Mouse (Mus musculus): ENCODE data around the gene Ankrd9. TPM values are rescaled to one million over a fixed set of nuclear protein-coding genes. Genes with fewer than 3 reads are reported as not detected.

Gene Ankrd9
- polyA plus RNA-seq, 1 experiment from 2014 or later = 7.1 TPM

DNA sequence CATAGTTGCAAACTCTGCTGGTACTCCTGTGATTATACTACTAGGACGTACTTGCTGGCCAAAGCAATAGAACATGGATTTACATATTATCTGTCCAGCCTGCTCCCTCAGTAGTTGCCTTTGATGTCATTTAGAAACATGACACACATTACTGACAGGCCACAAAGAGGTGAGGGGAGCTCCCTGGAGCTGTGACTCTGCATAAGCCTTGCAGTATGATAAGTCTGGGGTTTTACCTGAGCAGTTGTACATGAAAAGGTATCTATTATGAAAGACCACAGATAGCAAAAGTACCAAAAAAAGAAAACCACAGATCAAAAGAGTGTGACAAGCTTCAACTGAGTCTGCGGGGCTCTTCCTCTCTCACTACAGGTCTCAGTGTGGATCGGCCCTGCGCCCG, 39.5 kb downstream of the Ankrd9 start:
- Histone ChIP-seq H3K9me3 (ENCODE audit: control insufficient read depth, low read length) (no peaks in the 10 kb centered on the region), H3K4me2 (replicated peaks) (no peak overlapping the region), H3K4me1 (replicated peaks; ENCODE audit: control insufficient read depth, insufficient read depth, low read length) (no peaks in the 10 kb centered on the region), H3K9ac (no peak overlapping the region), H3K27me3 (ENCODE audit: control insufficient read depth, insufficient read depth, low read length) (no peaks in the 10 kb centered on the region), H3K36me3 (replicated peaks; ENCODE audit: control insufficient read depth, insufficient read depth) (peaks cover 52% of the 10 kb centered on the region), H3K4me3 (replicated peaks; ENCODE audit: low read length) (no peak overlapping the region), H3K27ac (no peak overlapping the region)
- DNase-seq (ENCODE audit: low spot score) (no peak), ATAC-seq (ENCODE audit: low FRiP score) (no peak)
- 93% methylated on average over 5 of the region's 5 CpGs for WGBS

DNA sequence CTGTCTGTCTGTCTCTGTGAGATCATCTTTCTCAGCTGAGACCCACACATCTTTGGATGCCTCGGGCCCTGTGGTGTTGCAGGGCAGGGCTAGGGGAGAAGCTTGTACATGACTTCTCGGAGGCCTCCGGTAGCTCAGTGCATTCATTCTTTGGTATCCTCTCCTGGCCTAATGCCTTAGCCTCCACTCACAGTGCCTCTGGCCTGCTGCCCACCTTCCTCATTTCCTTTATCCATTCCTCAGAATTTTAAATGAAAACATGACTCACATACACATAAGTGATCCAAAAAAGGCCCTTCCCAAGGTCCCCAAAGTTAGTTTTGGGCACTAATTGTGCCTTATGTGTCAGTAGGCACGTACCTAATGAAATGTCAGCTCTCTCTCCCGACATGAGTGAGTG, 41.3 kb downstream of the Ankrd9 start:
- DNase-seq (ENCODE audit: low spot score) = no peak
- no peaks in the 10 kb centered on the region for H3K4me1 ChIP-seq (replicated peaks; ENCODE audit: control insufficient read depth, insufficient read depth, low read length)
- no peak overlapping the region for H3K9ac ChIP-seq
- WGBS = 92% methylated on average over 5 of the region's 5 CpGs
- H3K9me3 ChIP-seq (ENCODE audit: control insufficient read depth, low read length) = no peaks in the 10 kb centered on the region
- H3K4me2 ChIP-seq (replicated peaks) = no peak overlapping the region
- no peak overlapping the region for H3K4me3 ChIP-seq (replicated peaks; ENCODE audit: low read length)
- no peaks in the 10 kb centered on the region for H3K27me3 ChIP-seq (ENCODE audit: control insufficient read depth, insufficient read depth, low read length)
- peaks cover 56% of the 10 kb centered on the region for H3K36me3 ChIP-seq (replicated peaks; ENCODE audit: control insufficient read depth, insufficient read depth)
- ATAC-seq (ENCODE audit: low FRiP score) = no peak
- H3K27ac ChIP-seq = no peak overlapping the region

DNA sequence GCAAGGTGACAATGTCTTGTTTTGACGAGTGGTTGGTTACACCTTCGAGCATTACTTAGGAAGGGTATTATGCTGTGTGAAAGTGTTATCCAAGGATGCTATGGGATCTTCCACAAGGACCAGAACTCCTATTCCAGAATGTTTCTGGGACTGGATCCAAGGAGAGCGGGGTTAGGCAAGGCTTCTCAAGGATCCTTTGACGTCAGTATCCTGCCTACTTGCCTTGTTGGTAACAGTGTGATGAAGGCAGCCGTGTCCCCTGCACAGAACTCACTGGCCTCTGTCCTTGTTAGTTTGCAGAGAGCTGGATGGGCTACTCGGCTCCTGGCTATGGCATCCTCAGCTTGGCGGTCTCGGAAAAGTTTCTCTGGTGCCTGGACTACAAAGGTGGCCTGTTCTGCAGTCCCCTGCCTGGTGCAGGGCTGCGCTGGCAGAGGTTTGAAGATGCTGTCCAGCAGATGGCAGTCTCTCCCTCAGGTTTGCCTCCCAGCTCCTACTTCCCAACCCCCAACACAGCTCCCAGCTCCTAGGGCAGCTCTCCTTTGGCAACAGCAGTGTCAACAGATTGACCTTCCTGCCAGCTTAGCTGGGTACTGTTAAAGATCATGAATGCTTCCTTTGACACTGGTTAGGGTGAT, 42.7 kb downstream of the Ankrd9 start:
- Histone ChIP-seq H3K4me1 (replicated peaks; ENCODE audit: control insufficient read depth, insufficient read depth, low read length) (no peaks in the 10 kb centered on the region), H3K9ac (no peak overlapping the region), H3K27ac (no peak overlapping the region), H3K4me3 (replicated peaks; ENCODE audit: low read length) (no peak overlapping the region), H3K4me2 (replicated peaks) (no peak overlapping the region), H3K9me3 (ENCODE audit: control insufficient read depth, low read length) (no peaks in the 10 kb centered on the region), H3K36me3 (replicated peaks; ENCODE audit: control insufficient read depth, insufficient read depth) (peaks cover 59% of the 10 kb centered on the region), H3K27me3 (ENCODE audit: control insufficient read depth, insufficient read depth, low read length) (no peaks in the 10 kb centered on the region)
- 68% methylated on average over 9 of the region's 9 CpGs for WGBS
- peak; percentile 89 for ATAC-seq (ENCODE audit: low FRiP score)
- DNase-seq (ENCODE audit: low spot score) = peak; percentile 81

DNA sequence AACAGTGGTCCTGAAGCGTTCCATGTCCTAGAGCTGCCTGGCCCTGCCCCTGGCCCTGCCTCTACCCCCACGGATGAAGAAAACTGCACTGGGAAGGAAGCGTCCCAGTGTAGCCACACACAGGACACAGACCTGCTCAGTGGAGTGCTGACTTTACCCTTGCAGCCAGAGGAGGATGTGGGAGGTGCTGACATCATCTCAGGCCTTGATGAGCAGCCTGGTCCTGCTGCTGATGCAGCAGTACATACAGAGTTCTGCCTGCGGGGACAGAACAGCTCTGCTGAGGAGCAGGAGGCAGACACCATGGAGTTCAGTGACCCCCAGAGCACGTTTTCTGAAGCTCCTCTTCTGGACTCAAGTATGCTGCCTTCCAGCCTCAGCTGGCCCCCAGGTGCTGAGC, 46.0 kb downstream of the Ankrd9 start:
- Histone ChIP-seq H3K9ac (no peak overlapping the region), H3K27me3 (ENCODE audit: control insufficient read depth, insufficient read depth, low read length) (no peaks in the 10 kb centered on the region), H3K4me2 (replicated peaks) (no peak overlapping the region), H3K36me3 (replicated peaks; ENCODE audit: control insufficient read depth, insufficient read depth) (peaks cover 42% of the 10 kb centered on the region), H3K27ac (no peak overlapping the region), H3K4me3 (replicated peaks; ENCODE audit: low read length) (no peak overlapping the region), H3K9me3 (ENCODE audit: control insufficient read depth, low read length) (no peaks in the 10 kb centered on the region), H3K4me1 (replicated peaks; ENCODE audit: control insufficient read depth, insufficient read depth, low read length) (no peaks in the 10 kb centered on the region)
- DNase-seq (ENCODE audit: low spot score) (no peak), ATAC-seq (ENCODE audit: low FRiP score) (no peak)
- 87% methylated on average over 5 of the region's 5 CpGs for WGBS

Other genes starting within 250 kb of the Ankrd9 start
- 21.8 and 26.6 TPM in 2 replicates for gene Wdr20, start 241.1 kb downstream of the Ankrd9 start, polyA plus RNA-seq (2014; fragmentation: Nextera tagmentation; extraction: Ambion mirVana)
- gene Mok, start 138.1 kb downstream of the Ankrd9 start, polyA plus RNA-seq (2014; fragmentation: Nextera tagmentation; extraction: Ambion mirVana) = 14.3 and 17.5 TPM in 2 replicates
- 2.8 and 3.8 TPM in 2 replicates for gene Zfp839, start 128.8 kb downstream of the Ankrd9 start, polyA plus RNA-seq (2014; fragmentation: Nextera tagmentation; extraction: Ambion mirVana)
- gene Cinp, start 89.9 kb downstream of the Ankrd9 start, polyA plus RNA-seq (2014; fragmentation: Nextera tagmentation; extraction: Ambion mirVana) = 86.2 and 88.0 TPM in 2 replicates
- 6.6 and 7.0 TPM in 2 replicates for gene Tecpr2, start 89.8 kb downstream of the Ankrd9 start, polyA plus RNA-seq (2014; fragmentation: Nextera tagmentation; extraction: Ambion mirVana)
- 6.6 and 6.8 TPM in 2 replicates for gene Rcor1, start 60.3 kb upstream of the Ankrd9 start, polyA plus RNA-seq (2014; fragmentation: Nextera tagmentation; extraction: Ambion mirVana)
- 20.9 and 22.5 TPM in 2 replicates for gene Traf3, start 187.3 kb upstream of the Ankrd9 start, polyA plus RNA-seq (2014; fragmentation: Nextera tagmentation; extraction: Ambion mirVana)
- gene 4930595D18Rik, start 205.5 kb upstream of the Ankrd9 start, polyA plus RNA-seq (2014; fragmentation: Nextera tagmentation; extraction: Ambion mirVana) = not detected in 2 replicates